Mouse (Mus musculus) right cerebral cortex, postnatal 4 days (tissue): ENCODE results near the gene Fnip2.
A peak's percentile ranks its signal among the peaks of the same experiment; 100 is the strongest.
"Not testable (repeated sequence)": the region's sequence is repeated elsewhere in the genome, so short reads cannot be mapped to it uniquely, and the experiment has no call there.

ENCODE experiments used
- DNase-seq: peaks from one replicate; pipeline ENCODE4 v3.0.0-alpha.2; 2022

Fnip2 gene

DNA sequence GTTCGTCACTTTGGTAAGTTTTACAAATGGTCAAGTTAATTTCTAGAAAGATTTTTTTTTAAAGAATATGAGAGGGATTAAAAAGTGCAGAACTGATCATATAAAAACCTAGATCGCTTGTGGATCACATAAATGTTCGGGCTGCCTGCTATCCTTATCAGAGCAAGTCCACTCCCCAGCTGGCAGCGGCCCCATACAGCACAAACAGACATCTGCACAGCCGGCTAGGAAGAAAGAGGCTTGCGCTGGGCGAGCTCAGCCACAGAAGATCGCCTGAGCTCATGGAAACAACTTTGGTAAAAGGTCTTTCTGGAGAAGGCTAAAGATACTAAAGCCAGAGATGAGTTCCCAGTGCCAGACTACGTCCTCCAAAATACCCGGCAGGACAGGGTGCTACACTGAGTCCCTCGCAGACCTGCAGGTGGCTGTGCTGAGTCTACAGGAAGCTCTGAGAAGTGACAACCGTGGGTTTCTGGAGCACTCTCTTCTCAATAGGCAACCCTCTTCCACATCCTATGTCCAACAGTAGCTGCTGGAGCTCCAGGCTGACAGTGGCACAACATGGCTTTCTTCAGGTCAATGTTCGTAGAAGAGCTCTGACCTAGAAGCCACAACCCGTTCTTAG, 108.8 kb downstream of the Fnip2 start:
- no peak for DNase-seq

DNA sequence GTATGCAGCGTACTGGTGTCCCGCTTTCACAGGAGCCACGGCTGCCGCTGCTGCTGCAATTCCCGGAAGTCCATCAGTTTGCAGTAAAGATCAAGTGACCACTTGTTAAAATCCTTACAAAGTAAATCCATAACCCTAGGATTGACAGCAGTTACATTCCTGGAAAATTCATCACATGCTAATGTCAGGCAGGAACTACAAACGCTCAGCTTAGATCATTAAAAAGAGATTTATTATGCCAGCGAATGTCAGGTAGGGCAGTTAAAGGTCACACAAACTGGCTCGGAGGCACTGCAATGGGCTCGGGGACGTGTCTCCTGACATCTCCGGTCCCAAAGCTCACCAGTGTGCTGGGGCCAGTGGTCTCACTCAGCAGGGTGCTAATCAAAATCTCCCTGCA, 111.8 kb downstream of the Fnip2 start:
- DNase-seq = no peak

DNA sequence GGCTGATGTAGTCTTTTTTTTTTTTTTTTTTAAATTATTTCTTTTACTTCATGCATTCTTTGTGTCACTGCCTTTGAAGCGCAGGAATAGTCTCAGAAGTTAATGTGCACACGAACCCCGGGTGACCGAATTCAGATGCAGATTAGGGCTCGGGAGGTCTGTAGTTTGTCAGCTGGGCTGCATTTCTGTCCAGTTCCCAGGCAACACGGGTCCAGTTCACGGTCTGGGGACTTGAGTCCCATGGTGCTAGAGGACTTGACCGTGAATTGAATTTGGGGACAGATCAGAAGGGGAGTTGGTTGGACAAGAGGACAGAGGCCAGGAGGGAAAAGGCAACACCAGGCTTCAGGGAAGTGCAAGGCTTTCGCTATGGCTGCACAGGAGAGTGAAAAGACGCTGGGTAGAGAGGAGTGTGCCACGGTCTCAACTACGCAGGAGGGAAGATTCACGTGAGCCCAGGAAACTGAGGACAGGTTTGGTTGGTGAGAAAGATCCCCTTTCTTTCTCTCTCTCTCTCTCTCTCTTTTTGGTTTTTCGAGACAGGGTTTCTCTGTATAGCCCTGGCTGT, 114.8 kb downstream of the Fnip2 start:
- no peak for DNase-seq

DNA sequence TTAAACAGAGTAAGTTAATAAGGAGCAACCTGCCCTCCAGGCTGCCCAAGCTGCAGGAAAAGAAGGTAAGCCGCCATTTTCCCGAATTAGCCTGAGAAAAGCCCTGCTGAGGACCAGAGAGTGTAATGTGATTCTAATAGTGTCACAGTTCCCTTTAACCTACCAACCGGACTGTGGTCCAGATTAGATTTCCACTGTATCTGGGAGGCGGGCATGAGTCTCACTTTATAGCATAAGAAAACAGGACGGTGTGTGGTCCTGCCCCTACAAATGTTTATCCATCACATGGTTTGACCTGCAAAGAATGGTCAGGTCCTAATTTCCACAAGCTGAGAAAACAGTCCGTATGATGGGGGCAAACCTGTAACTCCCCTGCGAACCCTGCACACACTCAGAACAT, 118.2 kb downstream of the Fnip2 start:
- DNase-seq = no peak

DNA sequence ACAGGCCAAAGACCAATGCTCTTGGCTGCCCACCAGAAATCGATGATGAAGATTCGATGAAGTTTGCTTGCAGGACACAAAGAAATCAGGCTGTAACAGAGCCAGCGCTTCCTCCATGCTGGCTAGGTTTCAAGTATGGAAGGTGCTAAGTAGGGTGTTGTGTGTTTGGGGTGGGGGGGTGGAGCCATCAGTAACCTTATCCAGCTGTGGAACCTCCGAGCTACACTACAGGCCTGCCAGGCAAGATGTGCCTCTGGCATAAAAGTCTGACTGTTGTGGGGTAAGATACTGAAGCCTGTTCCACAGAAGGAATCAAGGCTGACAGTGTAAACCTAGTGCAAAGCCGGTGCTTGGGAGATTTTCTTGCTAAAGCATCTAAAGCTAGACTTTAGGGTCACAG, 119.2 kb downstream of the Fnip2 start:
- no peak for DNase-seq

DNA sequence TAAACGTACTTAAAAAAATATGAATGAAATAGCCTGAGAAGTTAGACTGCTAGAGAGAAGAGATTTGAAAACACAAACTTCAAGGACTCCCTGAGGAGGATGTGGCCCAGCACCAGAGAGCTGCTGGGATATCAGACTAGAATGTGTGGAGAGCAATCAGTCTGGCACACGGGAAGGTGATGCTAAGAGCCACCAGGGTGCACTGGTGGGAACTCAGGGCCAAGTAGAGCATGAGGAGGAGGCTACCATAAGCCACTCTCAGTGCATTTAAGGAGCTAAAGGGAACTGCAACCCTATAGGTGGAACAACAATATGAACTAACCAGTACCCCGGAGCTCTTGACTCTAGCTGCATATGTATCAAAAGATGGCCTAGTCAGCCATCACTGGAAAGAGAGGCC, 120.9 kb downstream of the Fnip2 start:
- not testable (repeated sequence) for DNase-seq

DNA sequence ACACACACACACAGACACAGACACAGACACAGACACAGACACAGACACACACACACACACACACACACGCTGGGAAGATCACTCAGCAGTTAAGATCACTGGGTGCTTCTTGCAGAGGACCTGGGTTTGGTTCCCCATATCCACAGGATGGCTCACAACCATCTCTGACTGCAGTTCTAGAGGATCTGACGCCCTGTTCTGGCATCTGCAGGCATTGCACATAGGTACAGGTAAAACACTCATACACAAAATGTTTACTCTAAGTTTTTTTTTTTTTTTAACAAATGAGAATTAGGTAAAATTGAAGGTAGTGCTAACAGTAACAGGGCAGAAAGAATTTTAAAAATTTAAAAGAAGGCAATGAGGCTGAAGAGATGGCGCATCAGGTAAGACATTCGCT, 121.5 kb downstream of the Fnip2 start:
- no peak for DNase-seq

DNA sequence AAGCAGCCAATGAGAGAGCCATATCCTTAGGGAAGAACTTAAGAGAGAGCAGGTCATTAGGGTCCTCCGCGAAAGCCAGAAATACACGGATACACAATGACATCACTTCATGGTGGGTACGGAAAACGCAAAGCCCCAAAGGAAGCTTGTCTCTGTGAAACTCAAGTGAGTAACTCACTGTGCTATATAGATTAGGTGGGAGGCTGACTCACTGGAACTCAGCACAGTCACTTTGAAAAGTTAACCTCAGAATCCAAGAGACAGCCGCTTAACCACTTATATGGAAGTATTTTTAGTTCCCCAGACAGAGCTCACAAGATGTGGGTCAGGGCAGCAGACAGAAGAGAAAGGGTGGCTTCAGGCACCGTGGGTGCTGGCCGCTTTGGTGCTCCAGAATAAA, 122.6 kb downstream of the Fnip2 start:
- no peak for DNase-seq

DNA sequence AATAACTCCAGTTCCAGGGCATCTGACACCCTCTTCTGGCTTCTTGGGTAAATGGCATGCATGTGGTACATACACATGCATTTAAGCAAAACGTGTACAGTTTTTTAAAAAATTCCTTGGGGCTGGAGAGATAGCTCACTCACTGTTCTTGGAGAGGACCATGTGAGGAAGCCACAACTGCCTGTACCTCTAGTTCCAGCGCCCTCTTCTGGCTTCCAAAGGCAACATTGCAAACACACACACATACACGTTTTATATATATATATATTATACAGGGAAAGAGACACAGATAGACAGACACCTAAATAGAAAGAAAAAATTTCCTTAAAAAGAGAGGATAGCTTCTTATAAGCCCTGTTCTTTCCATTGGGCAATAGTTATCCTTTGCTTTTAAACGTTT, 123.7 kb downstream of the Fnip2 start:
- no peak for DNase-seq

DNA sequence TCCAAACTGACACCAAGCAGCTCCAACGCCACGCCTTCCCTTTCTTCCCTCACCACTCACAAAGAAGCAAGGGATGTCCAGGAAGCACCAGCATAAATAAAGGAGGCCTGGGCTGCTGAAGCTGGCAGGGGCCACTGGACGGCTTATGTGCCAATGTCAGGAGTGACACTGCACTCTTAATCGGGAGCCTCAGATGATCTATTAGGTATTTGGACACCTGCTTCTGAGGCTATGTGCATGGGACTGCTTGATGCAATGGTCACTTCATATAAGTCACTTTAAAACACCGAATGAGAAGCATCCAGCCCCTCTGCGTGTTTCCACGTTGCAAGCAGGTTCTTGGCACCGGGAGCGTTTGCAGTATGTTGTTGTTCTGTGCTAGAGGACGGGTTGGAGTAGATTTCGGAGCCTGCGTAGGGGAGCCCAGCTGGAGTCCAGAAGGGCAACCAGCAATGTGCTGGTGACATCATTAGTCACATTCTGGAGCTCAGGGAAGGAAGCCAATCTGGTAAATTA, 126.6 kb downstream of the Fnip2 start:
- DNase-seq = peak; percentile 23

DNA sequence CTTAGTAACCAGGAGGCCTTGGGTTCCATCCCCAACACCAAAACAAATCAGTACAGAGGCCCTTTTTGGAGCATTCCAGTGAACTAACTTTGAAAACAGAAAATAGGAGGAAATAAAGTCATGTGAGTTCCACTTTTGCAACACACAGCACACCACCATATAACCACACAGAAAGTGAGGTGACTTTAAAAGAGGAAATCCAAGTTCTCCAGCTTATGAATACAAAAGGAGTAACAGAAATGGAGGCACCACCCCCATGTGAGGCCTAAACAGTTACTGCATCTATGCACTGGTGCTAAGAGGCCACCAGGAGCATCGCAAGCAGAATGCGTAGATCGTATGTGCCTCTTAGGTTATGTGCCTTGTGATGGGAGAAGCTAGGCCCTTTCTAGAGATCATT, 129.3 kb downstream of the Fnip2 start:
- no peak for DNase-seq

DNA sequence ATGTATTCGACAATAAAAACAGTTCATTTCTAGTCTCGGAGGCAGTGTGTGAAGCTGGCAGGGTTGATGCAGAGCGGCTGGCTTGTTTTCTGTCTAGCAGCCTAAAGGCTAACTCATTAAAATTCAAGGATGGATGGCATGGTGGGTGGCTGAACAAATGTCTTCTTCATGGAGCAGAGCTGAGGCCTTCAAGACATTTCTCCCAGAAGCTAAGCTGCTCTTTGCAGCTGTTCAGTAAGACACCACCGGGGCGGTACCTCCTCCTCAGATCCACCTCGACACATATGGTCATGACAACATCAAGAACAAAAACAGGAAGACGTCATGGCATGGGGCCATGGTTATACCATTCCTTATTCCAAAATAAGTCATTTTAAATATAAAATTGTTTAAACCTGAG, 131.4 kb downstream of the Fnip2 start:
- DNase-seq = no peak

DNA sequence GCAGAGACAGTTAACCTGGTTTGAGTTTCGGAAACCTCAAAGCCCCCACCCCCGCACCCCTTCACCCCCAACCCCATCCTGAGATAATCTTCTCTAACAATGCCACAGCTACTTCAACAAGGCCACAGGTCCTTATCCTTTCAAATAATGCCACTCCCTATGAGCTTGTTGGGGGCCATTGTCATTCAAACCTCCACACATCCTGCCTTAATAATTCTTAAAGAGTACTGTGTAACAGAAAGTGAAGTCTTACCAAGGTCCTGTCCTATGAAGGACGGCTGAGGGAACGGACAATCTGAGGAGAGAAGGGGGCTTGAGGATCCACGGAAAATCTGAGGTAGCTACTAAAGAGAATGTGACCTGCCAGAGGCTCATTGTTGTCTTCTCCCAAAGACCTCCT, 132.6 kb downstream of the Fnip2 start:
- no peak for DNase-seq

DNA sequence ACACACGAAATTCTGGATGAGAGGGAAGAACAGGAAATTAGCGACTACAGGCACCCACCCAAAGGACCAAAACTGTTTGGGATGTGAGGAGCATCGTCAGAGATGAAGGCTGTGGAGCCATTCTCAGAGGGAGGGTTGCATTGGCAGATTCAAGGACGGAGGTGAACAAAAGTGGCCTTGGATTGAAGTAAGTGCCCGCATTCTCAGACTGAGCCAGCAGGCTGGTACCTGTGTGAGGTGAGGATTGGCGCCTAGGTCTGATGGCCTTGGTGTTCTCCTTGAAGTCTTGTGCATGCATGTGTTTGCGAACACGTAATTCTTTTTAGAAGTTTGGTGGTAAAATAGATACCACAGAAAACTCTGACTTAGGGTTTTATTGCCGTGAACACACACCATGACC, 133.2 kb downstream of the Fnip2 start:
- DNase-seq = no peak

DNA sequence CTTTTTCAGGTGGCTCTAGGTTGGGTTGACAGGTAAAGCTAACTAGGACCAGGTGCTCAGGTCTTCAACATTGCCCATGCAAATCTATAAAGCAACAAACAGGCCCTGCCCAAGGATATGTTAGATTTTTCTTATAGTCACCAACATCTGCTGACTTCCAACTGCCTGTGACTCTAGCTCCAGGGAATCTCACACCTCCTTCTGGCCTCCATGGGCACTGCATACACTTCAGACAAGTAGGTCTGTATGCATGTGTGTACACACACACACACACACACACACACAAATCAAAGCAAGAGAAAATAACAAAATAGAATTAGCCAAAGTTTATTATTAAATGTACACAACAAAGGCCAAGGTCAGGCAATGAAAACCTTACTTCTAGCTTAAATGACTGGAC, 134.0 kb downstream of the Fnip2 start:
- no peak for DNase-seq

DNA sequence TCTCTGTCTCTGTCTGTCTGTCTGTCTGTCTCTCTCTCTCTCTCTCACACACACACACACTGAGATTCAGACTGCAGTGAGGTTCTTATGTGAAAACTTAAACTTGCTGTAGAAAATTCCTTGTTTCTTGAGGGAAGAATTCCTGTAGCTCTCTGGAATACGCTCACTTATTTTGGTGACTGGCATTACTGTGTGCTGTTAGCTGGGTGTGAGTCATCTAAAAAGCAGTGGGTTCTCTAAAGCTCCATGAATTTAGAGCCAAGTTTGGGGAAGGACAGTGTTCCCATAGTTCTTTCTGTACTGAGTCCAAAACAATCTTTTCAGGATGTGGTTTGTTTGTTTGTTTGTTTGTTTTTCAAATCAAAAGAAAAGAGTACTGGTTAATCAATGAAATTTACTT, 142.2 kb downstream of the Fnip2 start:
- no peak for DNase-seq

DNA sequence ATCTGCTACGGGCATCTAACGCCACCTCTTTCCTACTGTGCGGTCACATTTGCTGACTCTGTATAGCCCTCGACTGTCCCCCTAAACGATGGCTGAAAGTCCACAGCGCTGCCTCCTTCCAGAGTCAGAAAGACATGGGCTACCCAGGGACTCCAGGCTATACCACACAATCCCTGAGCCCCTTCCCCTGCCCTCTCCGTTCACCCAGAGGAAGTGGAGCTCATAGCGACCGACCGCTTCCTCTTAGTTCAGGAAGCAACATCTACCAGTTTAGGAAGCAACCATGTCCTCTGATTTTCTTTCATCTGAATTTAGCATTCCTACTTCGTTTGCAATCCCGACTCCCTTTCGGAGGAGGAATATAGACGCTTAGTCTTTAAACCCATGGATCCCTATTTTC, 148.7 kb downstream of the Fnip2 start:
- no peak for DNase-seq

DNA sequence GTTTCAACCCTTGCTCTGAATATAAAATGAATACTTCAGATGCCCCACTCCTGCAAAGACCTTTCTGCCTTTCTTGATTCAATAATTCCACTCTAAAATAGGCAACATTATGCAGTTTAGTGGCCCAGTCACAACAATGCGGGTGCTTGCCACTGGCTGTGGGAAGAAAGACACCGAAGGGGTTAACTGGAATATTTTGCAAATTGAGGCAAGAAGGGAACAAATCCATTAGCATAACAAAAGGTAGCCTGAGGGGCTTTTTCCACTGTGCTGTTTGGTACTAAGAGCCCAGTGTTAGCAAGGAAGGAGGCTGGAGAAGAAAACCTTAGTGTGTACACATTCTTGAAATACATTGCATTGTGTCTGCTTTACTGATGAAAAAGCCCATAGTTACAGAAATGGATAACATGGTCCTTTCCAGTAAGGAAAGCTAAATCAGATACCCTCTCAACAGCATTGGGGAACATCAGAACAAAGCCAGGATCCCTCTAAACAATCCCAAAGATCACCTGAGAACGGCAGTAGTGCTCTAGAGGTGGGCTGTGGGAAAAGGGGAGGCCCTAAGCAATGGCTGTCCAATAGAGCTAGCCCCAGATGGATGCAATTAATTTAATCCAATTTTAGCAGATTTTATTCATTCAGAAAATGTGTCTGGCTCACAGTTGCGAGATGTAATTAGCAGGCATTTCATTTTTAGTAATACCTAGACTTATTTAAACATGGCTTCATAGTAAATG, 150.5 kb downstream of the Fnip2 start:
- DNase-seq = no peak

DNA sequence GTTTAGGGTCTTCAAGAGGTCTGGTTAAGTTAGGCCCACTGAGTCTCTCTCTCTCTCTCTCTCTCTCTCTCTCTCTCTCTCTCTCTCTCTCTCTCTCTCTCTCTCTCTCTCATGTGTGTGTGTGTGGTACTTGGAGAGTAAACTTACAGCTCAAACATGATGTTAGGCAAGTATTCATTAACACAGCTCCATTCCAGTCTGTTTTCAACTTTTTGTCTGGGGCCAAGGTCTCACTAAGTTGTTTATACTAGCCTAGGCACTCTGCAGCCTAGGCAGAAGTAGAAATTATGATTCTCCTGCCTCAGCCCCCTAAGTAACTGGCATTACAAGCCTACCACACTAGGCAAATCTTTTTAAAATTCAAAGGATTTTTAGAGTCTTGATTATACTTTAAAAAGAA, 151.7 kb downstream of the Fnip2 start:
- no peak for DNase-seq

DNA sequence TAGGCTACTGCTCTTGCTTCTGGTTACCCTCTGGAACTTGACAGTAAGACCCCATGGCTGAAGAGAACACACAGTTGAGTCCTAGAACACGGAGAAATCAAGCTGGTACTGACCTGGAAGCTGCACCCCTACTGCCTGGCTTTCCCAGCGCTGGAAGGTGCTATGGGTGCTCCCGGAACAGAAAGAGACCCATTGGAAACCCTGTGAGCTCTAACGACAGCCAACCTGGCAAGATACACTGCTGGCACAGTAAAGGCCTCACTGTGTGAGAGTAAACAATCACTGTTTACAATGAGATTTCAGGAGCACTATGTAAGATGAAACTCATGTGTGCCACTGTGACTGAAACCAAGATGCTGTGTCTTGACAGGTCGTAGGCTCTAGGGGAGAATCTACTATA, 152.5 kb downstream of the Fnip2 start:
- no peak for DNase-seq

DNA sequence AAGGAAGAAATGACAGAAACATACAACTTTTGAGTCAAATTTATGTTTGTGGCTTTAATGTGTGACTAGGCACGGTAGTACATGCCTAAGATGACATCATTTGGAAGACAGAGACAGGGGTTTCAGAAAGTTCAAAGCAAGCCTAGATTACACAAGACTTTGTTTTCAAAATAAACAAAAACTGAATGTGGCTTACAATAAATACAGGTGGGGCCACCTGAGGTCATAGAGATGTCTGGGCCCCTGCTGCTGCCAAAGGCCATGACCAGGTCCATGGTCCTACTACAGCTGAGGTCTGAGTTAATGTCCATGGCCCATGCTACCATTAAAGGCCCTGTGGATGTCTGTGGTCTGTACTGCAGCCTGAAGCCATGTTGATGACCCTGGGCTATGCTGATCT, 154.1 kb downstream of the Fnip2 start:
- DNase-seq = no peak

DNA sequence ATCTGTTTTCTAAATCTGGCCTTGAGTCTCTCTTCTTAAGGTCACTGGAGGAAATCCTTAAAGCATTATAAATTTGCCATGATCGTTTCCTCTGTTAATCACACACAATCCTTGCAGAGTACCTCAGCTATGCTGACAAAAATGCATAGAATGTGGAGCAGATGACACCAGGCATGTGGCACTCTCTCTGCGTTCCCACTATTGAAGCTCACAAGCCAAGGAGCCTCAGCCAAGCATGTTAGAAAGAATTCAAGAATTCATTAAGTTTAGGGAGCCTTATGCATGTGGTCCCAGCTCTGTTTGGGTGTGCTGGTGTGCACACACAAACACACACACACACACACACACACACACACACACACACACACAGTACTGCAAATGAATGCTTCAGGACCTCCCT, 155.9 kb downstream of the Fnip2 start:
- DNase-seq = no peak

DNA sequence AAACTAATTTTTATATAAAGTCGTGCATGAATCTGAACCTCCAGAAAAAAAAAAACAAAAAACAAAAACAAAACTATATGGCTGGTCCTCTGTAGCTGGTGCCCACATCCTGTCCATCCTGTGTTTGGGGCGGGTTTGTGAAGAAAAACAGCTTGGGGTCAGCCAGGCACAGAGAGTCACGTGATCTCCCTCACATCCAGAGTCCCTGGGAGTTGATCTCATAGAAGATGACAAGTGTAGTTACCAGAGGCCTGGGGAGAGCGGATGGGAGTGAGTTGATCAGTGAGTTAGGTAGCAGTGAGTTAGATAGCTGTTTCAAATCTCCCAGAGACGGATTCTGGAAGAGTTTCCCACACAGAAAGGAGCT, 157.0 kb downstream of the Fnip2 start:
- DNase-seq = no peak

DNA sequence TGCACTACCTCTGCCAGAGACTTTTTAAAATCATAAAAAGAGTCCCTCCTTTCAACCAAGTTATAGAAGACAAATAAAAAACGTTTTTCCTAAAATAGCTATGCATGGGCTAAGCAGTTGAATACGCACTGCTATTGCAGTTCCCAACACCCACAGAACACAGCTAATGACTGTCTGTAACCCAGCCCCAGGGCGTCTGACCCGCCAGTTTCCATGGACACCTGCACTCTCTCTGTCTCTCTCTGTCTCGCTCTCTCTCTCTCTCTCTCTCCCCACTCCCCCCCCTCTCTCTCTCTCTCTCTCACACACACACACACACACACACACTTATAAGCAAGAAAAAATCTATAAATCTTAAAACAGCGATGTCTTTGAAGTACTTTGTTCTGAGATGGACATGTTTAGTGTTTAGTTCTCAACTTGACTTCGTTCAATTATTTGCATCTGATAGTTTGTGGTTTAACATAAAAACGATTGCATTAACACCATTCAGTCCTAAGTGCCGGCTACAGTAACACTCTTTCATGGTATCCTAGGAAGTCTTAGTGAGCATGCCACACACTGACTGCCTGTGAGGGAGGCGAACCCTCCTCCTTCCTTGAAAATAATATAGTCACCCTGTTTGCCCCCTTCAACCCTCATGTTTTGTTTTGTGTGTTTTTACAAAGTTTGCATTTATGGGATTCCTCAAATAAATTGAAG, 157.5 kb downstream of the Fnip2 start:
- no peak for DNase-seq
